Mouse (Mus musculus): ENCODE measurements around the gene Slc2a4. TPM values are rescaled to one million over a fixed set of nuclear protein-coding genes. Genes with fewer than 3 reads are reported as not detected.

Slc2a4 gene
- polyA plus RNA-seq, 1 experiment, result 2.7 TPM

DNA sequence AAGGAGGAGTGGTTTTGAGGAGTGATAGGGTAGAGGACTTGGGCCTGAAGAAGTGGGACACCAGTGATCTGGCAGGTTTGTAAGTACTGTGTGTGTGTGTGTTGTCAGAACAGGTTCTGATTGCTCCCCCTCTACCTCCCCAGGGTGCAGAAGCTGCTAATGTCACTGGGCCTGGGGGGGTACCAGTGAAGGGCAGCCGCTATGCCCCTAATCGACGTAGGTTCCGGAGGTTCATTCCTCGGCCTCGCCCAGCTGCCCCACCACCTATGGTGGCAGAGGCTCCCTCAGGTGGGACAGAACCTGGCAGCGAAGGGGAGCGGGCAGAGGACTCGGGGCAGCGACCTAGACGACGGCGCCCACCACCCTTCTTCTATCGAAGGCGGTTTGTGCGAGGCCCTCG is 8.3 kb downstream of the Slc2a4 start:
- no peaks in the 10 kb centered on the region for H3K27me3 ChIP-seq (ENCODE audit: control insufficient read depth, insufficient read depth, low read length, poor library complexity, severe bottlenecking)
- TF ChIP-seq CTCF (IDR thresholded peaks at IDR 0.05; ENCODE audit: low read depth, low read length) (no peak), POLR2A (IDR thresholded peaks at IDR 0.05; ENCODE audit: insufficient read depth, low read length) (no peak), EP300 (IDR thresholded peaks at IDR 0.05; ENCODE audit: insufficient read depth, low read depth, low read length) (no peak)
- H3K9ac ChIP-seq (ENCODE audit: low read depth, poor library complexity, severe bottlenecking), result no peak overlapping the region
- H3K36me3 ChIP-seq (ENCODE audit: control insufficient read depth, insufficient read depth, low read length, poor library complexity, severe bottlenecking), result no peaks in the 10 kb centered on the region; the same call in 1 of the 2 replicates
- H3K4me1 ChIP-seq (ENCODE audit: control insufficient read depth, insufficient read depth, low read length), result peaks cover 11% of the 10 kb centered on the region
- H3K9me3 ChIP-seq (replicated peaks; ENCODE audit: control insufficient read depth, insufficient read depth, low read length, poor library complexity, severe bottlenecking), result no peaks in the 10 kb centered on the region
- H3K27ac ChIP-seq (ENCODE audit: insufficient read depth, low read length), result no peak overlapping the region
- no peak overlapping the region for H3K4me3 ChIP-seq (ENCODE audit: low read depth, low read length)

DNA sequence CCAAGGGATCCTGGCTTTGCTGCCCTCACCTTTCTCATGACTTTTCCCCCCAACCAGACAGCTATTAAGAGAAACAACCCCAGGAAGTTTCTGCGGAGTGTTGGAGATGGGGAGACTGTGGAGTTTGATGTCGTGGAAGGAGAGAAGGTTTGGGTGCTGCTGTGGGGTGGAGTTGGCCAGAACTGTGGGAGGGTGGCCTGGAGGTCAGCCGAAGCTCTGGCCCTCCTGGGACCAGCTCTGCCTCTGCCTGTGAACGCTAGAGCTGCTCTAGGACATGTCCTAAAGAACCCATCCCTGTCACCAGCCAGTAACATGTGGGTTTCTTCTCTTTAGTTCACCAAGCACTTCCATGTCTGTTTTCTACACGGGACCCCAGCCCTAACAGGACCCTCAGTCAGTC is 8.8 kb downstream of the Slc2a4 start:
- H3K9ac ChIP-seq (ENCODE audit: low read depth, poor library complexity, severe bottlenecking), result no peak overlapping the region
- no peaks in the 10 kb centered on the region for H3K27me3 ChIP-seq (ENCODE audit: control insufficient read depth, insufficient read depth, low read length, poor library complexity, severe bottlenecking)
- no peak overlapping the region for H3K4me3 ChIP-seq (ENCODE audit: low read depth, low read length)
- no peaks in the 10 kb centered on the region; the same call in 1 of the 2 replicates for H3K36me3 ChIP-seq (ENCODE audit: control insufficient read depth, insufficient read depth, low read length, poor library complexity, severe bottlenecking)
- no peak for TF ChIP-seq CTCF (IDR thresholded peaks at IDR 0.05; ENCODE audit: low read depth, low read length)
- TF ChIP-seq POLR2A (IDR thresholded peaks at IDR 0.05; ENCODE audit: insufficient read depth, low read length), result no peak
- no peak for TF ChIP-seq EP300 (IDR thresholded peaks at IDR 0.05; ENCODE audit: insufficient read depth, low read depth, low read length)
- H3K27ac ChIP-seq (ENCODE audit: insufficient read depth, low read length), result no peak overlapping the region
- H3K4me1 ChIP-seq (ENCODE audit: control insufficient read depth, insufficient read depth, low read length), result peaks cover 11% of the 10 kb centered on the region
- no peaks in the 10 kb centered on the region for H3K9me3 ChIP-seq (replicated peaks; ENCODE audit: control insufficient read depth, insufficient read depth, low read length, poor library complexity, severe bottlenecking)

DNA sequence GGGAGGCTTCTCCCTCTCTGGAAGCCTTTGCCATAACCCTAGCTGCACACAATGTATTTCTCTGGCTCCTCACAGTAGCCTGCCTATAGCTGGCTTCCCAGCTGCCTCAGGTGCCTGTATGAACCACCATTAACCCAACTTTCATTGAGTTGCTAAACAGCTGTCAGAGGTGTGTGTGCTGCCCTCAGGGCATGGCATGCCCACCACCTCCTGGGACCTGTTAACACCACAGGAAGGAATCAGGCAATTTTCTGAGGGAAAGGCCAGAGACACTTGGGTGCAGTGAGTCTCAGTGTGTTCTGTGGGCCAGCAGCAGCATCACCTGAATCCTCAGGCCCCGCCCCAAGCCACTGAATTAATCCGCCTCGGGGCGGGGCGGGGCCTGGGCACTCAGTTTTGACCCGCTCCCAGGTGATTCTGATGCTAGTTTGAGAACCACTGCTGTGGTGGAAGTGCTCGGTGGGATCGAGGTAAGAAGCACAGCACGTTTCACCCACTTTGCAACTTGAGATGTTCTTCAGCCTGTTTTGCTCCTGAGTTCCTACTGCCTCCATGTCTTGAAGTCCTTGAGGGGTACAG is 9.5 kb downstream of the Slc2a4 start:
- TF ChIP-seq POLR2A (IDR thresholded peaks at IDR 0.05; ENCODE audit: insufficient read depth, low read length) (no peak), CTCF (IDR thresholded peaks at IDR 0.05; ENCODE audit: low read depth, low read length) (no peak), EP300 (IDR thresholded peaks at IDR 0.05; ENCODE audit: insufficient read depth, low read depth, low read length) (no peak)
- Histone ChIP-seq H3K27me3 (ENCODE audit: control insufficient read depth, insufficient read depth, low read length, poor library complexity, severe bottlenecking) (no peaks in the 10 kb centered on the region), H3K9ac (ENCODE audit: low read depth, poor library complexity, severe bottlenecking) (no peak overlapping the region), H3K4me1 (ENCODE audit: control insufficient read depth, insufficient read depth, low read length) (peaks cover 11% of the 10 kb centered on the region), H3K27ac (ENCODE audit: insufficient read depth, low read length) (no peak overlapping the region), H3K4me3 (ENCODE audit: low read depth, low read length) (no peak overlapping the region), H3K9me3 (replicated peaks; ENCODE audit: control insufficient read depth, insufficient read depth, low read length, poor library complexity, severe bottlenecking) (no peaks in the 10 kb centered on the region), H3K36me3 (ENCODE audit: control insufficient read depth, insufficient read depth, low read length, poor library complexity, severe bottlenecking) (no peaks in the 10 kb centered on the region; the same call in 1 of the 2 replicates)

DNA sequence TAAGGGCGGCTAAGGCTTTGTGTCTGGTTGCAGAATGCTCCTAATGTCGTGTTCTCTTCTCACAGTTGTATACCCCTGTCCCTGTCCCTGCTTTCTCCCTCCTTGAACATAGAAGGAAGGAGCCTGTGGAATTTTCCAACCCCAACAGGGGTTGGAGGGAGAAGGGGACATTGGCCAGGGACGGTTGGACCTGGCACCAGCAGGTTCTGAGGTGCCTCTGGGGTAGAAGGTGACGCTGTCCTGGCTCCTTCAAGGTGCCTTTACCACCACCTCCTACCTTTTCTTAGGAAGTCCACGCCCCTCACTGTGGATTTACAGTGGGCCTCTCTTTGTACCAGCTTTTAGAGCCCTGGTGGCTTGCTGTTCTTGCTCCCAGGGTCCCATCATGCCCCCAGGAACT is 10.2 kb downstream of the Slc2a4 start:
- TF ChIP-seq EP300 (IDR thresholded peaks at IDR 0.05; ENCODE audit: insufficient read depth, low read depth, low read length) (no peak), CTCF (IDR thresholded peaks at IDR 0.05; ENCODE audit: low read depth, low read length) (no peak), POLR2A (IDR thresholded peaks at IDR 0.05; ENCODE audit: insufficient read depth, low read length) (no peak)
- no peak overlapping the region for H3K4me3 ChIP-seq (ENCODE audit: low read depth, low read length)
- H3K27me3 ChIP-seq (ENCODE audit: control insufficient read depth, insufficient read depth, low read length, poor library complexity, severe bottlenecking), result no peaks in the 10 kb centered on the region
- H3K36me3 ChIP-seq (ENCODE audit: control insufficient read depth, insufficient read depth, low read length, poor library complexity, severe bottlenecking), result no peaks in the 10 kb centered on the region; the same call in 1 of the 2 replicates
- no peak overlapping the region for H3K27ac ChIP-seq (ENCODE audit: insufficient read depth, low read length)
- H3K4me1 ChIP-seq (ENCODE audit: control insufficient read depth, insufficient read depth, low read length), result peaks cover 11% of the 10 kb centered on the region
- no peak overlapping the region for H3K9ac ChIP-seq (ENCODE audit: low read depth, poor library complexity, severe bottlenecking)
- H3K9me3 ChIP-seq (replicated peaks; ENCODE audit: control insufficient read depth, insufficient read depth, low read length, poor library complexity, severe bottlenecking), result no peaks in the 10 kb centered on the region

DNA sequence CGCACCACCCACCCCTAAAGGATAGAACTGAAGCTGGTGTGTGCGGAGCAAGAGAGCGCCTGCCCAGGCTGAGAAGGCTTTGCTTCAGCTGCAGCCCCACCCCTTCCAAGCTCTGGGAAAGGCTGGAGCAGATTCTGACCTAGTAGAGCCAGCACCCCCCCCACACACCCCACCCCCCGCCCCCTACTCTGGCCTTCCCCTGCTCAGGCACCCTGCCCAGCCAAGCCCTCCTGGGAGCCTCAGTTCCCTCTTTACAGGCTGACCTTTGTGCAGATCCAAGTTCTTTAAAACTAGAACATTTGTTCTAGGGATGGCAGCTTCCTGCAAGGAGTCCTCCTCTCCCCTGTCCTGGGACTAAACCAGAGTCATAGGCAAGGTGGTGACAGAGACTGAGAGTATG is 10.6 kb downstream of the Slc2a4 start:
- TF ChIP-seq EP300 (IDR thresholded peaks at IDR 0.05; ENCODE audit: insufficient read depth, low read depth, low read length) (no peak), POLR2A (IDR thresholded peaks at IDR 0.05; ENCODE audit: insufficient read depth, low read length) (no peak), CTCF (IDR thresholded peaks at IDR 0.05; ENCODE audit: low read depth, low read length) (no peak)
- Histone ChIP-seq H3K9ac (ENCODE audit: low read depth, poor library complexity, severe bottlenecking) (no peak overlapping the region), H3K27ac (ENCODE audit: insufficient read depth, low read length) (no peak overlapping the region), H3K4me1 (ENCODE audit: control insufficient read depth, insufficient read depth, low read length) (peaks cover 9% of the 10 kb centered on the region), H3K9me3 (replicated peaks; ENCODE audit: control insufficient read depth, insufficient read depth, low read length, poor library complexity, severe bottlenecking) (no peaks in the 10 kb centered on the region), H3K4me3 (ENCODE audit: low read depth, low read length) (no peak overlapping the region), H3K36me3 (ENCODE audit: control insufficient read depth, insufficient read depth, low read length, poor library complexity, severe bottlenecking) (no peaks in the 10 kb centered on the region; the same call in 1 of the 2 replicates), H3K27me3 (ENCODE audit: control insufficient read depth, insufficient read depth, low read length, poor library complexity, severe bottlenecking) (no peaks in the 10 kb centered on the region)

DNA sequence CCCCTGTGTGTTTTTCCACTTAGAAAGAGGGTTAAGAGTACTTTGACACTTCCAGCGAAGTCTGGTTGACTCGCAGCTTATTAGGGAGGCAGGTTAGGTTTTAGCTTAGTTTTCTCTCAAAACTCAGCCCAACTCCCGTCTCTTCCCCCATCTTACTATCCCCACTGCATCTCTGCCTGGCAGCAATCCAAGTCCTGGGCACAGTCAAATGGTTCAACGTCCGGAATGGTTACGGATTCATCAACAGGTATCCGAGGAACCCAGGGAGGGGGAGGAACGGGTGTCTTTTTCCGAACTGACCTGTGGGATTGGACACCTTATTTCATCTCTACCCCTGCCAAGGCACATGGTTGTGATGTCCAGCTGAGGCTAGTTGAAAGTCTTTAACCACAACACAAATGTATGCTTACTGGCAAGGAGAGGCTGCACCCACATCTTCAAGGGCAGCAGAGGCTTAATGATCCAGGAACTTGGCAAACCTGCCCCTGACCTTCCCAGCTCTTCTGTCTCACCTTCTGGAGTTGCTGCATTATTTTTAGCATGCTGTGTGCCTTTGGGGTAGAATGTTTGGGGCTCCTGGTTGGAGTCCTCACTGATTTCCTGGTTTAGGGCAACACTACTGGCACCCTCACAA is 11.2 kb downstream of the Slc2a4 start:
- peak overlapping the region; percentile 58 for H3K4me3 ChIP-seq (ENCODE audit: low read depth, low read length)
- no peak overlapping the region for H3K27ac ChIP-seq (ENCODE audit: insufficient read depth, low read length)
- H3K9ac ChIP-seq (ENCODE audit: low read depth, poor library complexity, severe bottlenecking), result peak overlapping the region; percentile 94
- H3K36me3 ChIP-seq (ENCODE audit: control insufficient read depth, insufficient read depth, low read length, poor library complexity, severe bottlenecking), result no peaks in the 10 kb centered on the region; the same call in 1 of the 2 replicates
- no peaks in the 10 kb centered on the region for H3K27me3 ChIP-seq (ENCODE audit: control insufficient read depth, insufficient read depth, low read length, poor library complexity, severe bottlenecking)
- H3K9me3 ChIP-seq (replicated peaks; ENCODE audit: control insufficient read depth, insufficient read depth, low read length, poor library complexity, severe bottlenecking), result no peaks in the 10 kb centered on the region
- no peak for TF ChIP-seq POLR2A (IDR thresholded peaks at IDR 0.05; ENCODE audit: insufficient read depth, low read length)
- TF ChIP-seq EP300 (IDR thresholded peaks at IDR 0.05; ENCODE audit: insufficient read depth, low read depth, low read length), result no peak
- TF ChIP-seq CTCF (IDR thresholded peaks at IDR 0.05; ENCODE audit: low read depth, low read length), result no peak
- H3K4me1 ChIP-seq (ENCODE audit: control insufficient read depth, insufficient read depth, low read length), result peaks cover 9% of the 10 kb centered on the region
